Mouse (Mus musculus) embryonic facial prominence, embryonic 15.5 days (tissue): ENCODE measurements around the gene Gm5934. TPM values are rescaled to one million over a fixed set of nuclear protein-coding genes. Genes with fewer than 3 reads are reported as not detected.
"Not testable (repeated sequence)": the region's sequence is repeated elsewhere in the genome, so short reads cannot be mapped to it uniquely, and the experiment has no call there.

ENCODE experiments used
- ATAC-seq: fragments of 200-750 bp; cut with Nextera tagmentation; 2 replicates; pipeline ENCODE4 v1.8.0; 2017; ENCODE audit warnings: low read depth, moderate TSS enrichment; ENCODE audit not compliant: insufficient number of reproducible peaks, low FRiP score, low TSS enrichment
- H3K27ac ChIP-seq: fragments of 300-500 bp; sonication (generic); replicated peaks from 2 replicates; pipeline ENCODE4 v1.5.1; 2015; ENCODE audit warnings: mild to moderate bottlenecking, inconsistent platforms
- H3K27me3 ChIP-seq: fragments of 300-500 bp; sonication (generic); 2 replicates; pipeline ENCODE4 v1.6.1; 2015; ENCODE audit warnings: inconsistent platforms
- H3K36me3 ChIP-seq: fragments of 300-500 bp; sonication (generic); 2 replicates; pipeline ENCODE4 v1.6.1; 2015; ENCODE audit warnings: mild to moderate bottlenecking, inconsistent platforms
- H3K4me1 ChIP-seq: fragments of 300-500 bp; sonication (generic); 2 replicates; pipeline ENCODE4 v1.6.1; 2015; ENCODE audit warnings: inconsistent platforms
- H3K4me2 ChIP-seq: fragments of 300-500 bp; sonication (generic); replicated peaks from 2 replicates; pipeline ENCODE4 v1.6.1; 2015; ENCODE audit warnings: mild to moderate bottlenecking, inconsistent platforms
- H3K4me3 ChIP-seq: fragments of 300-500 bp; sonication (generic); replicated peaks from 2 replicates; pipeline ENCODE4 v1.5.1; 2015; ENCODE audit warnings: mild to moderate bottlenecking, inconsistent platforms
- H3K9ac ChIP-seq: fragments of 300-500 bp; sonication (generic); 2 replicates; pipeline ENCODE4 v1.6.1; 2015; ENCODE audit warnings: inconsistent platforms
- H3K9me3 ChIP-seq: fragments of 300-500 bp; sonication (generic); replicated peaks from 2 replicates; pipeline ENCODE4 v1.6.1; 2016; ENCODE audit warnings: inconsistent platforms
- WGBS: fragments of 180-500 bp; shearing (Covaris S2); methylation state at CpG from one replicate; pipeline ENCODE4 v1.1.7; 2015; 5-methylcytosine and 5-hydroxymethylcytosine counted together
- polyA plus RNA-seq: library from polyadenylated mRNA; unstranded; fragments of >200 nt; fragmentation: Nextera tagmentation; extraction: Ambion mirVana; gene quantifications from 2 replicates; pipeline ENCODE4 v1.2.1, GENCODE M21; 2015

Gene Gm5934
- not detected in 2 replicates for polyA plus RNA-seq

- not testable (repeated sequence) for H3K27ac ChIP-seq, H3K4me3 ChIP-seq, H3K36me3 ChIP-seq, H3K9me3 ChIP-seq, H3K27me3 ChIP-seq, ATAC-seq, H3K9ac ChIP-seq, H3K4me1 ChIP-seq, H3K4me2 ChIP-seq
- 78% methylated on average over 5 of the region's 5 CpGs for WGBS
Measured at GRCm38 (mm10) chrX:24500660-24501059, at the start of gene Gm5934. Gene Gm5934 (minus strand): TSS chrX:24500760.

Other genes starting within 250 kb of the Gm5934 start
- not detected in 2 replicates for gene Gm4297, start 74.1 kb upstream of the Gm5934 start, polyA plus RNA-seq